Mouse (Mus musculus) hindbrain, embryonic 12.5 days (tissue): ENCODE data around the gene Gprin1. TPM values are rescaled to one million over a fixed set of nuclear protein-coding genes. Genes with fewer than 3 reads are reported as not detected.

Experiments
- ATAC-seq: fragments of 200-750 bp; cut with Nextera tagmentation; 2 replicates; pipeline ENCODE4 v1.8.0; 2017; ENCODE audit warnings: moderate TSS enrichment; ENCODE audit not compliant: low FRiP score
- H3K27ac ChIP-seq: fragments of 300-500 bp; sonication (generic); 2 replicates; pipeline ENCODE4 v1.5.1; 2016; ENCODE audit warnings: mild to moderate bottlenecking
- H3K27me3 ChIP-seq: fragments of 300-500 bp; sonication (generic); 2 replicates; pipeline ENCODE4 v1.6.1; 2016; ENCODE audit warnings: mild to moderate bottlenecking
- H3K36me3 ChIP-seq: fragments of 300-500 bp; sonication (generic); 2 replicates; pipeline ENCODE4 v1.6.1; 2016; ENCODE audit warnings: mild to moderate bottlenecking
- H3K4me1 ChIP-seq: fragments of 300-500 bp; sonication (generic); 2 replicates; pipeline ENCODE4 v1.6.1; 2016
- H3K4me2 ChIP-seq: fragments of 300-500 bp; sonication (generic); replicated peaks from 2 replicates; pipeline ENCODE4 v1.6.1; 2016; ENCODE audit warnings: mild to moderate bottlenecking
- H3K4me3 ChIP-seq: fragments of 300-500 bp; sonication (generic); 2 replicates; pipeline ENCODE4 v1.5.1; 2016; ENCODE audit warnings: mild to moderate bottlenecking
- H3K9ac ChIP-seq: fragments of 300-500 bp; sonication (generic); 2 replicates; pipeline ENCODE4 v1.6.1; 2016; ENCODE audit warnings: mild to moderate bottlenecking, moderate library complexity
- H3K9me3 ChIP-seq: fragments of 300-500 bp; sonication (generic); replicated peaks from 2 replicates; pipeline ENCODE4 v1.6.1; 2016; ENCODE audit warnings: mild to moderate bottlenecking
- WGBS: fragments of 180-500 bp; shearing (Covaris S2); methylation state at CpG from one replicate; pipeline ENCODE4 v1.1.7; 2016; 5-methylcytosine and 5-hydroxymethylcytosine counted together
- polyA plus RNA-seq: library from polyadenylated mRNA; unstranded; fragments of >200 nt; fragmentation: Nextera tagmentation; extraction: Ambion mirVana; gene quantifications from 2 replicates; pipeline ENCODE4 v1.2.1, GENCODE M21; 2016

The Gprin1 gene
- polyA plus RNA-seq, 1 experiment from 2014 or later, result 26.0 TPM

GRCm38 (mm10) chr13:54758045-54758755 is 8.5 kb upstream of the Gprin1 start:
- peak overlapping the region; percentile 44 for H3K4me3 ChIP-seq
- H3K36me3 ChIP-seq, result no peaks in the 10 kb centered on the region
- H3K9me3 ChIP-seq, result no peaks in the 10 kb centered on the region
- ATAC-seq, result peak; percentile 85
- under 1% methylated on average over 43 of the region's 43 CpGs for WGBS
- peak overlapping the region; percentile 71 for H3K4me2 ChIP-seq
- peaks cover 57% of the 10 kb centered on the region for H3K27me3 ChIP-seq
- peak overlapping the region; percentile 94 for H3K27ac ChIP-seq
- peak overlapping the region; percentile 56 for H3K9ac ChIP-seq
- H3K4me1 ChIP-seq, result peaks cover 51% of the 10 kb centered on the region

DNA sequence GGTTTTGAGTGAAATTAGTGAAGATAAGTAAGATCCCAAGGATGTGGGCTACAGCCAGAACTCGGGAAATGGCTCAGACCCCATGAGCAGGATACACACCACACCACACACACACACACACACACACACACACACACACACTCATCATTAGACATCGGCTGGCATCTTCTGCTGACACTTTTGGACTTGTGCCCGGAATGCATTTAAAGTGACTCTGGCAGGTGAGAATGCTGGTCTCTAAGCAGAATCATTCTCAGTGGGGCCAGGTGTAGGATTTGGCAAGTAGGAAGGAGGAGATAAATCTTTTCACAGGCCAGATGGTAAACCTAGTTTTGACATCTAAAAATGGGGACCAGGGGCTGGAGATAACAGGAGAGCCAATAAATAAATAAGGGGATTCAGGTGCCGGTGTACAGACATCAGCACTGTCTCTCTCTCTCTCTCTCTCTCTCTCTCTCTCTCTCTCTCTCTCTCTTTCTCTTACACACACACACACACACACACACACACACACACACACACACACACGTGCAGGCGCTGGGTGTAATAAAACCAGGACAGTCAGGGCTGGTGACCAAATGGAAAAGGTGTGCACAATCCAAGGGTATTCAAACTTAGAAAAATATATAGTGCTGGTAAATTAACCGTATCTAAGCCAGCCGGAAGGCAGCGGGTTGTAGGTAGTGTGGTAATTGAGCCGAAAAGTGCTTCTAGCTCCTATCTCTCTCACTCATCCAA is 7.6 kb upstream of the Gprin1 start:
- peaks cover 51% of the 10 kb centered on the region for H3K4me1 ChIP-seq
- peak overlapping the region; percentile 56 for H3K9ac ChIP-seq
- 0 out of 2 replicates have a peak, but pooled peaks have one; percentile 0 for ATAC-seq

DNA sequence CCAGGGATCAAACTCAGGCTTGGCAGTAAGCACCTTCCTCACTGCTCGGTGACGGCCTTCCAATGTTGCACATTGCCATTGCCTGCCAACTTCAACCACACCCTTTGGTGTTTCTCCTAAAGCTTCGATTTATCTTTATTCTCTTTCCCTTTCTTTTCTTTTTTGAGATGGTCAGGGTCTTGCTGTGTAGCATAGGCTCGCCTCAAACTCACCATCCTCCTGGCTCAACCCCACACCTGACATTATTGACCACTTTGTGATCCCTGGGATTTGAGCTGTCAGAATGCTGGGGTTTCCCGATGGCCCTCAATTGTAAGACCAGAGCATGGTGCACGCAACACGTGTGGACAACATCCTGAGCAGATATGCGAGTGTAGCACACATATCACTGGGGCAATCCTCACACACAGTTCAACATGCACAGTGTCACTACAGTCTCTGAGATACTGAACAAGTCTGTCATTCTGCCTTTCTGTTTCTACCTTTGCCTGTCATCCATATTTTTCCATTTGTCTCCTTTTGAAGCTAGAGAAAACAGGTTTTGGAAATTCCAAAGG is 6.6 kb upstream of the Gprin1 start:
- Histone ChIP-seq H3K4me1 (peaks cover 51% of the 10 kb centered on the region), H3K9me3 (no peaks in the 10 kb centered on the region), H3K9ac (no peak overlapping the region), H3K27ac (no peak overlapping the region), H3K27me3 (peaks cover 56% of the 10 kb centered on the region), H3K4me2 (no peak overlapping the region), H3K36me3 (no peaks in the 10 kb centered on the region), H3K4me3 (no peak overlapping the region)
- ATAC-seq, result no peak
- 85% methylated on average over 8 of the region's 8 CpGs for WGBS

More for the DNA sequence above, 7.6 kb upstream of the Gprin1 start:
- WGBS, result 44% methylated on average over 10 of the region's 10 CpGs
- Histone ChIP-seq H3K4me2 (peak overlapping the region; percentile 71), H3K27me3 (peaks cover 56% of the 10 kb centered on the region), H3K36me3 (no peaks in the 10 kb centered on the region), H3K4me3 (peak overlapping the region; percentile 44), H3K9me3 (no peaks in the 10 kb centered on the region), H3K27ac (peak overlapping the region; percentile 94)

DNA sequence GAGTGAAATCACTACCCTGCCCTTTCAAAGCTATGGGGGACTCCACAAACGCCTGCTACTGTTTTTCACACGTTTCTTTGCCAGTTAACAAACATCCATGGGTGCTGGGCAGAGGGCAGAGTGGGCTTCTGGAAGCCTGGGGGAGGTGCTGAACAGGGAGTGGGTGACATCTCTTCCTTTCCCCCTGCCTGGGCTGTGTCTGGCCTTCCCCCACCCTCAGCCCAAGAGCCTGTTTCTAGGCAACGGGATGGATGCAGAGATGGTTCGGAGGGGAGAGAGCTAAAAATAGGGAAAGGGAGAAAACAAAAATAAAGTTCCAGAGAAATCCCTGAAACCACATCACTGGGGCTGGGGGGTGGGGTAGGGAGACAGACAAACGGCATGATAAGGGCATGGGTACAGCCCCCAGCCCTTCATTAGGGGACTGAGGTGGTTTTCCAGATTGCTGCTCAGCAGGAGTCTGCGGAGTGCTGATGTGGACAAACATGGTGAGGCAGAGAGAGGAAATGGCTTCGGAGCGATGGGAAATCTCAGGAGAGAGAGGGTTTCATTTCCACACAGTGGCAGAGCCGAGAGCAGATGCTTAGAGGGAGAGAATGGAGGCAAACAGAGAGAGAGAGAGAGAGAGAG is 5.6 kb upstream of the Gprin1 start:
- H3K27me3 ChIP-seq, result peaks cover 52% of the 10 kb centered on the region
- H3K9ac ChIP-seq, result peak overlapping the region; percentile 19
- peak overlapping the region; percentile 78 for H3K27ac ChIP-seq
- H3K4me1 ChIP-seq, result peaks cover 47% of the 10 kb centered on the region
- ATAC-seq, result no peak
- no peaks in the 10 kb centered on the region for H3K36me3 ChIP-seq
- H3K9me3 ChIP-seq, result no peaks in the 10 kb centered on the region
- no peak overlapping the region; the same call in 1 of the 2 replicates for H3K4me2 ChIP-seq
- no peak overlapping the region for H3K4me3 ChIP-seq
- 20% methylated on average over 9 of the region's 9 CpGs for WGBS

DNA sequence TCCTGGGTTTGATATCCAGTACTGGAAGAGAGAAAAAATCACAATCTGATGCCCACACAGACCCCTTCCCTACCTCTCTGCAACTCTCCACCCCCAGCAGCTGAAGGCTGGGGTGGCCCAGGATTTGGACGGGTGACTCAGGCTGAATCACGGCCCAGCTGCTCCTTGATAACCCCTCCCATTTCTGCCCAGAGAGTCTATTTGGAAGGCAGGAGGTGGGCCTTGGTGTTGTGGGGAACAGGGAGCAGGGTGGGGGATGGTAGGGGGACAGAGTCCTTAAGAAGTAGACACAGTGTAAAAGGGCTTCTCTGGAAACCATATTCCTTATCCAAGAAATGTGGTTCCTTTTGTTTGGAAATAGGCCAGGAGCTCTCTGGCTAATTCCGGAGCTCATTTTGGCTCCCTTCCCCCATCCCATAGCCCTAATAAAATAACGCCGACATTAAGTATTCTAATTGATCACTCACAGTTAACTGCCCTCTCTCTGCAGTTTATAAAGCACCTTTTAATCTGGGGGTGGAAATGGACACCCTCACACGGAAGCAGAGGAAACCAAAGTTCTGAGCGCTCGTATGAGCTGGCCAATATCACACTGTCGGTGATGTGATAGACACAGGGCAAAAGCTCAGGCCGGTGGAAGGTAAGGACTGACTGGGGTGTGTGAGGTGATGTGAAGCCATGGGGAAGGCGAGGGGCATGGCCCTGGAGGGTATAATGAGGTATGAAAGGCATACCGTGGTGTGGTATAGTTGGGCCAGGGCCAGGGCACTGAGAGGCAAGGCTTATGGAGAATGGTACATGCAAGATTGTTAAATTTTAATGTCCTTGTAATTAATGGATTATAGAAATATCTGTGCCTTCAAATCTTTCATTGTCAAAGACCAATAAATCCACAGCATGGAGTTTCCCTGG is 4.8 kb upstream of the Gprin1 start:
- Histone ChIP-seq H3K27ac (no peak overlapping the region), H3K36me3 (no peaks in the 10 kb centered on the region), H3K4me2 (no peak overlapping the region), H3K27me3 (peaks cover 46% of the 10 kb centered on the region), H3K9ac (peak overlapping the region; percentile 14; the same call in 1 of the 2 replicates), H3K4me3 (no peak overlapping the region), H3K4me1 (peaks cover 45% of the 10 kb centered on the region), H3K9me3 (no peaks in the 10 kb centered on the region)
- WGBS, result 44% methylated on average over 12 of the region's 12 CpGs
- no peak for ATAC-seq

DNA sequence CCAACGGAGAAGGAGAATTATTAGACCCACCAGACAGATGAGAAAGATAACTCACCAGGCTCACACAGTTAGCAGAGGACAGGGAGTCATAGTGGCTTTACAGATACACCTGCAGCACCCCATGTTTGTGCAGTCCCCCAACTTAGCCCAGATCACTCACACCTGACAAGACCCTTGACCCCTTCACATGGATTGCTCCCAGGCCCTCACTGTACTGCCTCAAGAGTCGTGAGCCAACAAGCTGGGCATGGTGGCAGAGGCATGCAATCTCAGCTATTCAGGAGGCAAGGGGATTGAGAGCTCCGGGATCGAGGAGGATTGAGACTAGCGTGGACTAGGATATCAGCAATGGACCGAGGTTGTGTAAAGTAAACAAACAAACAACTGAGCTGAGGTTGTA is 4.1 kb upstream of the Gprin1 start:
- no peaks in the 10 kb centered on the region for H3K9me3 ChIP-seq
- H3K4me2 ChIP-seq, result no peak overlapping the region
- ATAC-seq, result no peak
- H3K4me1 ChIP-seq, result peaks cover 42% of the 10 kb centered on the region
- no peaks in the 10 kb centered on the region for H3K36me3 ChIP-seq
- no peak overlapping the region for H3K4me3 ChIP-seq
- H3K27ac ChIP-seq, result no peak overlapping the region
- peaks cover 46% of the 10 kb centered on the region for H3K27me3 ChIP-seq
- H3K9ac ChIP-seq, result no peak overlapping the region
- 65% methylated on average over 6 of the region's 6 CpGs for WGBS

- Histone ChIP-seq H3K4me3 (no peak overlapping the region), H3K4me1 (peaks cover 44% of the 10 kb centered on the region), H3K4me2 (no peak overlapping the region), H3K36me3 (no peaks in the 10 kb centered on the region), H3K9ac (no peak overlapping the region), H3K27me3 (peaks cover 57% of the 10 kb centered on the region), H3K27ac (no peak overlapping the region), H3K9me3 (no peaks in the 10 kb centered on the region)
- 73% methylated on average over 10 of the region's 10 CpGs for WGBS
- no peak for ATAC-seq
Observed at GRCm38 (mm10) chr13:54752656-54753055, 3.0 kb upstream of the Gprin1 start.

- H3K4me1 ChIP-seq, result peaks cover 56% of the 10 kb centered on the region
- H3K4me2 ChIP-seq, result no peak overlapping the region
- no peak overlapping the region for H3K9ac ChIP-seq
- H3K27me3 ChIP-seq, result peaks cover 47% of the 10 kb centered on the region
- 2% methylated on average over 8 of the region's 8 CpGs for WGBS
- no peaks in the 10 kb centered on the region for H3K36me3 ChIP-seq
- H3K27ac ChIP-seq, result no peak overlapping the region
- H3K4me3 ChIP-seq, result no peak overlapping the region
- H3K9me3 ChIP-seq, result no peaks in the 10 kb centered on the region
- ATAC-seq, result no peak
Observed at GRCm38 (mm10) chr13:54750699-54751098, 1.0 kb upstream of the Gprin1 start.

DNA sequence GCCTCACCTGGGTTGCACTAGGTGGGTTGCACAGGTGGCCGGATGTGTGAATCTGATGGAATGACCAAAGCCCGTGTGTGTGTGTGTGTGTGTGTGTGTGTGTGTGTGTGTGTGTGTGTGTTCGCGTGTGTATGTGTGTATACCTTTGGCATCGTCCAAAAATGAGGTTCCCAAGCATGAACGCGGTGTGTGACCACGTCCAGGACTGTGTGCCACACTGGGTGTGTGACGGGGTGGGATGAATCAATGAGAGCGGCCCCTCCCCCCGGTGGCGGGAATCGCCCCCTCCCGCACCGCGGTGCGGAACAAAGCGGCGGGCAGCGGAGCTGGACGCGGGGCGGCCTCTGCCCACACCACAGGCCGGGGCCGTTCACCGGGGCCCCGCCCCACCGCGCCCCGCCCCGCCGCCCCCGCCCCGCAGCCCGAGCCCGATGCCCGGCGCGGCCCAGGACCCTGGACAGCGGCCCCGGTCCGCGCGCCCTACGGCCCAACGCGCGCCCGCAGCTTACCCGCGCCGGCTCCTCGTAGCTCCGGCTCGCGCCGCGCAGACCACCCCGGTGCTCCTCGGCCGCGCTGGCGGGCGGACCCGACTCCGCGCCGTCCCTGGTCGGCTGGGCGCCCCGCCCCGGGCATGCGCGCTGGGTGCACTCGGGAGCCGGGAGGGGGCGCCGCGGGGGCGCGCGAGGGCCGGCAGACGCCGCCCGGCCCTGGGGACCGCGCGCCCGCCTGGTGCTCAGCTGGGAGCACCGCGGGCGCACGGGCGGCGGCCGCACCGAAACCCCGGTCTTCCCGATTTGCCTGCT is 412 bp downstream of the Gprin1 start:
- H3K4me2 ChIP-seq, result peak overlapping the region; percentile 74
- peaks cover 49% of the 10 kb centered on the region for H3K4me1 ChIP-seq
- H3K9me3 ChIP-seq, result no peaks in the 10 kb centered on the region
- peak overlapping the region; percentile 86 for H3K9ac ChIP-seq
- 2% methylated on average over 64 of the region's 100 CpGs for WGBS
- no peaks in the 10 kb centered on the region for H3K36me3 ChIP-seq
- H3K27ac ChIP-seq, result peak overlapping the region; percentile 93
- H3K4me3 ChIP-seq, result peak overlapping the region; percentile 74
- ATAC-seq, result peak; percentile 90
- peaks cover 38% of the 10 kb centered on the region for H3K27me3 ChIP-seq

- Histone ChIP-seq H3K4me3 (peak overlapping the region; percentile 74), H3K9ac (peak overlapping the region; percentile 86), H3K4me1 (peaks cover 43% of the 10 kb centered on the region), H3K27ac (peak overlapping the region; percentile 93), H3K27me3 (peaks cover 38% of the 10 kb centered on the region), H3K4me2 (peak overlapping the region; percentile 74), H3K36me3 (no peaks in the 10 kb centered on the region), H3K9me3 (no peaks in the 10 kb centered on the region)
- WGBS, result 42% methylated on average over 10 of the region's 10 CpGs
- ATAC-seq, result peak; percentile 42
Observed at GRCm38 (mm10) chr13:54748721-54749060, 983 bp downstream of the Gprin1 start.

- no peak for ATAC-seq
Observed at GRCm38 (mm10) chr13:54748190-54748589, 1.5 kb downstream of the Gprin1 start.

More at GRCm38 (mm10) chr13:54748190-54748589, 1.5 kb downstream of the Gprin1 start:
- H3K9me3 ChIP-seq, result no peaks in the 10 kb centered on the region
- peaks cover 36% of the 10 kb centered on the region for H3K27me3 ChIP-seq
- H3K27ac ChIP-seq, result peak overlapping the region; percentile 23; the same call in 1 of the 2 replicates
- peaks cover 42% of the 10 kb centered on the region for H3K4me1 ChIP-seq
- no peaks in the 10 kb centered on the region for H3K36me3 ChIP-seq
- H3K9ac ChIP-seq, result peak overlapping the region; percentile 86
- H3K4me2 ChIP-seq, result peak overlapping the region; percentile 74
- WGBS, result 87% methylated on average over 8 of the region's 8 CpGs
- H3K4me3 ChIP-seq, result peak overlapping the region; percentile 74
